Mouse (Mus musculus): ENCODE measurements around the gene Nps.

- TF ChIP-seq POLR2A (IDR thresholded peaks at IDR 0.05; ENCODE audit: low read depth, low read length) = no peak
- TF ChIP-seq CTCF (conservative IDR thresholded peaks at IDR 0.05; ENCODE audit: insufficient read depth, insufficient read length, low read depth, low read length) = no peak
Observed at GRCm38 (mm10) chr7:135239441-135239840, 19.1 kb upstream of the Nps start.
